Mouse (Mus musculus): ENCODE results near the gene D430041D05Rik. TPM values are rescaled to one million over a fixed set of nuclear protein-coding genes. Genes with fewer than 3 reads are reported as not detected.

D430041D05Rik gene
- polyA plus RNA-seq, 1 experiment from 2014 or later, result 1.1 TPM

- H3K4me2 ChIP-seq (ENCODE audit: low read depth, low read length), result no peak overlapping the region
Observed at GRCm38 (mm10) chr2:104200211-104200610, 210.6 kb downstream of the D430041D05Rik start.

GRCm38 (mm10) chr2:104198186-104198585 lies 212.6 kb downstream of the D430041D05Rik start:
- no peak overlapping the region for H3K27ac ChIP-seq (replicated peaks; ENCODE audit: low read depth, low read length)
- no peaks in the 10 kb centered on the region for H3K36me3 ChIP-seq (replicated peaks; ENCODE audit: control insufficient read depth, insufficient read depth, low read depth, low read length)
- H3K9ac ChIP-seq (replicated peaks; ENCODE audit: low read length), result no peak overlapping the region
- no peaks in the 10 kb centered on the region for H3K27me3 ChIP-seq (ENCODE audit: control insufficient read depth, insufficient read depth, low read length)
- no peaks in the 10 kb centered on the region for H3K9me3 ChIP-seq (replicated peaks; ENCODE audit: control insufficient read depth, low read length)
- no peak overlapping the region for H3K4me3 ChIP-seq (ENCODE audit: low read depth, low read length)
- no peaks in the 10 kb centered on the region for H3K4me1 ChIP-seq (ENCODE audit: control insufficient read depth, insufficient read depth, low read length)
- 43% methylated on average over 6 of the region's 6 CpGs for WGBS
- no peak overlapping the region for H3K4me2 ChIP-seq (ENCODE audit: low read depth, low read length)
- no peak for DNase-seq (ENCODE audit: low spot score)
- no peak for ATAC-seq (replicated peaks; ENCODE audit: insufficient number of reproducible peaks, low FRiP score, low TSS enrichment, low read depth)

More at GRCm38 (mm10) chr2:104200211-104200610, 210.6 kb downstream of the D430041D05Rik start:
- H3K4me1 ChIP-seq (ENCODE audit: control insufficient read depth, insufficient read depth, low read length), result no peaks in the 10 kb centered on the region
- H3K9me3 ChIP-seq (replicated peaks; ENCODE audit: control insufficient read depth, low read length), result no peaks in the 10 kb centered on the region
- 27% methylated on average over 3 of the region's 3 CpGs for WGBS
- no peak overlapping the region for H3K27ac ChIP-seq (replicated peaks; ENCODE audit: low read depth, low read length)
- H3K4me3 ChIP-seq (ENCODE audit: low read depth, low read length), result no peak overlapping the region
- no peaks in the 10 kb centered on the region for H3K27me3 ChIP-seq (ENCODE audit: control insufficient read depth, insufficient read depth, low read length)
- ATAC-seq (replicated peaks; ENCODE audit: insufficient number of reproducible peaks, low FRiP score, low TSS enrichment, low read depth) (no peak), DNase-seq (ENCODE audit: low spot score) (peak; percentile 32)
- H3K9ac ChIP-seq (replicated peaks; ENCODE audit: low read length), result no peak overlapping the region
- H3K36me3 ChIP-seq (replicated peaks; ENCODE audit: control insufficient read depth, insufficient read depth, low read depth, low read length), result no peaks in the 10 kb centered on the region

DNA sequence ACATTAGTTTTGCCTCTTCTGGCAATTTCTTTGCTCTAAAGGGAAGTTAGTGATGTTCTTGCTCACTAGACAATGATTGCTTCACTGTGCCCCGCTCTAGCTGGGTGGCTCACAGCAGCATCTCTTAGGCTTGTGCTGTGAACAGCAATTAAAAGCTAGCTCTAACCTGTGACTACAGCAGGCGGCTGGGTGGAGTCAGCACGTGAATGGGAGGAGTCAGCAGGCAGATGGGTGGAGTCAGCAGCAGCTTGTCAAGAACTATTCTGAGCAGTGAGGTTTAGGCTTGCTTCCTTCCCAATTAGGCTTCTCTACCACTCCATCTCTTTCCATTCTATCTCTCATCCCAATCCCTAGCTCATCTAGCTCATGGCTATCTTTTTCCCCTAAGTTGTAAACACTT lies 213.5 kb downstream of the D430041D05Rik start:
- H3K4me1 ChIP-seq (ENCODE audit: control insufficient read depth, insufficient read depth, low read length), result no peaks in the 10 kb centered on the region
- H3K27ac ChIP-seq (replicated peaks; ENCODE audit: low read depth, low read length), result no peak overlapping the region
- no peak overlapping the region for H3K9ac ChIP-seq (replicated peaks; ENCODE audit: low read length)
- H3K4me2 ChIP-seq (ENCODE audit: low read depth, low read length), result no peak overlapping the region
- no peaks in the 10 kb centered on the region for H3K9me3 ChIP-seq (replicated peaks; ENCODE audit: control insufficient read depth, low read length)
- no peak overlapping the region for H3K4me3 ChIP-seq (ENCODE audit: low read depth, low read length)
- no peak for DNase-seq (ENCODE audit: low spot score)
- WGBS, result 34% methylated on average over 3 of the region's 3 CpGs
- H3K36me3 ChIP-seq (replicated peaks; ENCODE audit: control insufficient read depth, insufficient read depth, low read depth, low read length), result no peaks in the 10 kb centered on the region
- no peaks in the 10 kb centered on the region for H3K27me3 ChIP-seq (ENCODE audit: control insufficient read depth, insufficient read depth, low read length)
- ATAC-seq (replicated peaks; ENCODE audit: insufficient number of reproducible peaks, low FRiP score, low TSS enrichment, low read depth), result no peak

DNA sequence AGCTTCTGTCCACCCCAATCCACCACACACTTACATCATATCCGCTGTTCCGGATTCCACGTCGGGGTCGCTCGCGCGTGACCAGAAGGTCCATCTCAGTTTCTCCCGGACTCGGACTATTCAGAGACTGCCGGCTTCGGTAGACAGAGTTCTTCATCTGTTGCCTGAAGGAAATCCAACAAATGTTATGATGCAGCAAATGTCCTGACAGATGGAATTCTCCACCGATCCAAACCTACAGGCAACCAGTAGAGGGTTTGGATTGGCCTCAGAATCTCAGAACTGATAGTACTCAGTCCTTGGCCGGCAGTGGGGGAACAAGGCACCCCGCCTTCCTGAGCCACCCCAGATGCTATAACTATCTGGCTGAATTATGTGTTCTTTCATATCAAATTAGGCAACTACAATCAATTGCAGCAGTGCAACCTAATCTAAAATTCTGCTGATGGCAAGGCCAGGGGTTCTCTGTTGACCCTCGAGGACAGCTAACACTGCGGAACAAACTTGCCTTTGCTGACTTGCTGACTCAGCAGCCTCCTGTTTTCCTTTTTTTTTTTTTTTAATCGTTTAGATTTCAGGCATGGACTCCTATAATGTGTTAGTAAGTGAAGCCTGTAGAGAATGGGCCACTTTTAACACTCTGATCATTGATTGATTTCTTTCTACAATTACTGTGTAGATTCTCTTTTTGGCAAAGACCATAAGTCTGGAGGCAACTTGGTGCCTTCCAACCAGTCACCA lies 218.2 kb downstream of the D430041D05Rik start:
- Histone ChIP-seq H3K27me3 (ENCODE audit: control insufficient read depth, insufficient read depth, low read length) (no peaks in the 10 kb centered on the region), H3K4me1 (ENCODE audit: control insufficient read depth, insufficient read depth, low read length) (no peaks in the 10 kb centered on the region), H3K36me3 (replicated peaks; ENCODE audit: control insufficient read depth, insufficient read depth, low read depth, low read length) (no peaks in the 10 kb centered on the region), H3K4me3 (ENCODE audit: low read depth, low read length) (no peak overlapping the region), H3K9ac (replicated peaks; ENCODE audit: low read length) (no peak overlapping the region), H3K9me3 (replicated peaks; ENCODE audit: control insufficient read depth, low read length) (no peaks in the 10 kb centered on the region), H3K27ac (replicated peaks; ENCODE audit: low read depth, low read length) (no peak overlapping the region), H3K4me2 (ENCODE audit: low read depth, low read length) (no peak overlapping the region)
- no peak for DNase-seq (ENCODE audit: low spot score)
- WGBS, result 91% methylated on average over 18 of the region's 18 CpGs
- no peak for ATAC-seq (replicated peaks; ENCODE audit: insufficient number of reproducible peaks, low FRiP score, low TSS enrichment, low read depth)

DNA sequence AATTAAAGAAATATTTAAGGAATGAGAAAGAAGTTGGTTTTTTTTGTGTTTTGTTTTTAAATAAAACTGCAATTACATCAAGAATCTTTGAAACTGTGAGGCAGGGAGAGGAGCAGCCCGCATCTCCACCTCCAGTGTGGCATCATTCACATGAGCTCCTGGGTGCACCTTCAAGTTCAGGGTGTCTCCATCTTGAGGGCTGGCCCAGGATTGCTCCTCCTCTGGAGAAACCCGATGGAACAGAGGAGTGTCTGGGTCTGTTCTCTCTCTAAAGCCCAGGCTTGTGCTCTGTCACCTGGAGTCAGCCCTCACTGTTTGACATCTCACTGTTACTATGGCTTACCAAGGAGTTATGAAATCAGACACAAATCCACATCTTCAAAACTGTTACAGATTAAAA lies 219.1 kb downstream of the D430041D05Rik start:
- H3K4me3 ChIP-seq (ENCODE audit: low read depth, low read length), result no peak overlapping the region
- DNase-seq (ENCODE audit: low spot score) (no peak), ATAC-seq (replicated peaks; ENCODE audit: insufficient number of reproducible peaks, low FRiP score, low TSS enrichment, low read depth) (no peak)
- no peaks in the 10 kb centered on the region for H3K36me3 ChIP-seq (replicated peaks; ENCODE audit: control insufficient read depth, insufficient read depth, low read depth, low read length)
- WGBS, result 54% methylated on average over 2 of the region's 2 CpGs
- no peak overlapping the region for H3K4me2 ChIP-seq (ENCODE audit: low read depth, low read length)
- no peaks in the 10 kb centered on the region for H3K9me3 ChIP-seq (replicated peaks; ENCODE audit: control insufficient read depth, low read length)
- H3K27ac ChIP-seq (replicated peaks; ENCODE audit: low read depth, low read length), result no peak overlapping the region
- no peaks in the 10 kb centered on the region for H3K4me1 ChIP-seq (ENCODE audit: control insufficient read depth, insufficient read depth, low read length)
- no peaks in the 10 kb centered on the region for H3K27me3 ChIP-seq (ENCODE audit: control insufficient read depth, insufficient read depth, low read length)
- H3K9ac ChIP-seq (replicated peaks; ENCODE audit: low read length), result no peak overlapping the region

DNA sequence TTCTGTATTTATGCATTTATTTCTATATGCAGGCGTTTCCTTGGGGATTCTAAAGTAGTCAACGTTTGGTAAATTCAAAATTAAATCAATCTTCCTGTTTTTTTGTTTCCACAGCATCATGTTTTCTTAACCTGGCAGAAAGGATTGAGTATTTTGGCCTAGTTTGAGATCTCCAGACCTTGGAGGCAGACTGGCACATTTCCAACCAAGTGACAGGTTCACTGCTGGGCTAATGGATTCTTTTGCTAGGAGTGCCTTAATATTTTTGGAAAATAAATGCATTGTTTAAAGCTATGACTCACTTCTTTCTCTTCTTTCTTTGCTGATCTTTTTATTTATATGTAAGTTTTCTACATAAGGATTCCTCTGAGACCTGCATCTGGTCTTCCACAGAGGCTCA lies 222.0 kb downstream of the D430041D05Rik start:
- H3K27me3 ChIP-seq (ENCODE audit: control insufficient read depth, insufficient read depth, low read length), result no peaks in the 10 kb centered on the region
- no peaks in the 10 kb centered on the region for H3K9me3 ChIP-seq (replicated peaks; ENCODE audit: control insufficient read depth, low read length)
- ATAC-seq (replicated peaks; ENCODE audit: insufficient number of reproducible peaks, low FRiP score, low TSS enrichment, low read depth), result no peak
- no peak overlapping the region for H3K27ac ChIP-seq (replicated peaks; ENCODE audit: low read depth, low read length)
- no peak overlapping the region for H3K4me3 ChIP-seq (ENCODE audit: low read depth, low read length)
- no peaks in the 10 kb centered on the region for H3K4me1 ChIP-seq (ENCODE audit: control insufficient read depth, insufficient read depth, low read length)
- no peak for DNase-seq (ENCODE audit: low spot score)
- H3K4me2 ChIP-seq (ENCODE audit: low read depth, low read length), result no peak overlapping the region
- WGBS, result 76% methylated on average over 2 of the region's 2 CpGs
- no peaks in the 10 kb centered on the region for H3K36me3 ChIP-seq (replicated peaks; ENCODE audit: control insufficient read depth, insufficient read depth, low read depth, low read length)
- H3K9ac ChIP-seq (replicated peaks; ENCODE audit: low read length), result no peak overlapping the region

- Histone ChIP-seq H3K9ac (replicated peaks; ENCODE audit: low read length) (no peak overlapping the region), H3K36me3 (replicated peaks; ENCODE audit: control insufficient read depth, insufficient read depth, low read depth, low read length) (no peaks in the 10 kb centered on the region), H3K27me3 (ENCODE audit: control insufficient read depth, insufficient read depth, low read length) (no peaks in the 10 kb centered on the region), H3K4me3 (ENCODE audit: low read depth, low read length) (no peak overlapping the region), H3K27ac (replicated peaks; ENCODE audit: low read depth, low read length) (no peak overlapping the region), H3K4me2 (ENCODE audit: low read depth, low read length) (no peak overlapping the region), H3K4me1 (ENCODE audit: control insufficient read depth, insufficient read depth, low read length) (no peaks in the 10 kb centered on the region), H3K9me3 (replicated peaks; ENCODE audit: control insufficient read depth, low read length) (no peaks in the 10 kb centered on the region)
- whole genome bisulfite sequencing, result 56% methylated on average over 3 of the region's 3 CpGs
- ATAC-seq (replicated peaks; ENCODE audit: insufficient number of reproducible peaks, low FRiP score, low TSS enrichment, low read depth), result no peak
- DNase-seq (ENCODE audit: low spot score), result no peak
Observed at GRCm38 (mm10) chr2:104187073-104187472, 223.7 kb downstream of the D430041D05Rik start.

GRCm38 (mm10) chr2:104185616-104186015 lies 225.2 kb downstream of the D430041D05Rik start:
- DNase-seq (ENCODE audit: low spot score) (no peak), ATAC-seq (replicated peaks; ENCODE audit: insufficient number of reproducible peaks, low FRiP score, low TSS enrichment, low read depth) (no peak)
- no peaks in the 10 kb centered on the region for H3K9me3 ChIP-seq (replicated peaks; ENCODE audit: control insufficient read depth, low read length)
- 87% methylated on average over 5 of the region's 5 CpGs for WGBS
- no peak overlapping the region for H3K4me2 ChIP-seq (ENCODE audit: low read depth, low read length)
- H3K4me3 ChIP-seq (ENCODE audit: low read depth, low read length), result no peak overlapping the region
- no peaks in the 10 kb centered on the region for H3K36me3 ChIP-seq (replicated peaks; ENCODE audit: control insufficient read depth, insufficient read depth, low read depth, low read length)
- no peak overlapping the region for H3K27ac ChIP-seq (replicated peaks; ENCODE audit: low read depth, low read length)
- H3K9ac ChIP-seq (replicated peaks; ENCODE audit: low read length), result no peak overlapping the region
- no peaks in the 10 kb centered on the region for H3K4me1 ChIP-seq (ENCODE audit: control insufficient read depth, insufficient read depth, low read length)
- no peaks in the 10 kb centered on the region for H3K27me3 ChIP-seq (ENCODE audit: control insufficient read depth, insufficient read depth, low read length)
